Mouse (Mus musculus): ENCODE measurements around the gene Ddx17. TPM values are rescaled to one million over a fixed set of nuclear protein-coding genes. Genes with fewer than 3 reads are reported as not detected.

Ddx17 gene
- polyA plus RNA-seq, 1 experiment from 2014 or later = 83.2 TPM

- peaks cover 69% of the 10 kb centered on the region for H3K36me3 ChIP-seq (ENCODE audit: inconsistent target)
- H3K4me3 ChIP-seq (ENCODE audit: inconsistent target) = no peak overlapping the region
- WGBS (ENCODE audit: missing documents) = 89% methylated on average over 7 of the region's 7 CpGs
- H3K27ac ChIP-seq = no peak overlapping the region
- no peaks in the 10 kb centered on the region for H3K79me2 ChIP-seq (ENCODE audit: inconsistent target)
Observed at GRCm38 (mm10) chr15:79529935-79530334, 16.6 kb downstream of the Ddx17 start.

GRCm38 (mm10) chr15:79527991-79528639, 18.4 kb downstream of the Ddx17 start:
- Histone ChIP-seq H3K36me3 (ENCODE audit: inconsistent target) (peaks cover 52% of the 10 kb centered on the region), H3K27ac (no peak overlapping the region), H3K79me2 (ENCODE audit: inconsistent target) (no peaks in the 10 kb centered on the region), H3K4me3 (ENCODE audit: inconsistent target) (no peak overlapping the region)
- 79% methylated on average over 5 of the region's 5 CpGs for WGBS (ENCODE audit: missing documents)

GRCm38 (mm10) chr15:79527192-79527591, 19.3 kb downstream of the Ddx17 start:
- H3K79me2 ChIP-seq (ENCODE audit: inconsistent target) = no peaks in the 10 kb centered on the region
- no peak overlapping the region for H3K27ac ChIP-seq
- WGBS (ENCODE audit: missing documents) = 90% methylated on average over 4 of the region's 4 CpGs
- H3K36me3 ChIP-seq (ENCODE audit: inconsistent target) = peaks cover 43% of the 10 kb centered on the region
- H3K4me3 ChIP-seq (ENCODE audit: inconsistent target) = no peak overlapping the region

GRCm38 (mm10) chr15:79525979-79526768, 20.4 kb downstream of the Ddx17 start:
- WGBS (ENCODE audit: missing documents) = 77% methylated on average over 9 of the region's 9 CpGs
- Histone ChIP-seq H3K36me3 (ENCODE audit: inconsistent target) (peaks cover 33% of the 10 kb centered on the region), H3K27ac (no peak overlapping the region), H3K4me3 (ENCODE audit: inconsistent target) (no peak overlapping the region), H3K79me2 (ENCODE audit: inconsistent target) (no peaks in the 10 kb centered on the region)

GRCm38 (mm10) chr15:79525564-79525963, 21.0 kb downstream of the Ddx17 start:
- WGBS (ENCODE audit: missing documents) = 83% methylated on average over 5 of the region's 5 CpGs
- H3K36me3 ChIP-seq (ENCODE audit: inconsistent target) = peaks cover 27% of the 10 kb centered on the region
- no peak overlapping the region for H3K4me3 ChIP-seq (ENCODE audit: inconsistent target)
- H3K27ac ChIP-seq = no peak overlapping the region
- no peaks in the 10 kb centered on the region for H3K79me2 ChIP-seq (ENCODE audit: inconsistent target)

- H3K79me2 ChIP-seq (ENCODE audit: inconsistent target) = no peaks in the 10 kb centered on the region
- 65% methylated on average over 16 of the region's 16 CpGs for WGBS (ENCODE audit: missing documents)
- H3K27ac ChIP-seq = no peak overlapping the region
- no peaks in the 10 kb centered on the region for H3K36me3 ChIP-seq (ENCODE audit: inconsistent target)
- no peak overlapping the region for H3K4me3 ChIP-seq (ENCODE audit: inconsistent target)
Observed at GRCm38 (mm10) chr15:79519400-79520220, 26.9 kb downstream of the Ddx17 start.

- Histone ChIP-seq H3K27ac (no peak overlapping the region), H3K79me2 (ENCODE audit: inconsistent target) (no peaks in the 10 kb centered on the region), H3K36me3 (ENCODE audit: inconsistent target) (no peaks in the 10 kb centered on the region), H3K4me3 (ENCODE audit: inconsistent target) (no peak overlapping the region)
- 88% methylated on average over 3 of the region's 3 CpGs for WGBS (ENCODE audit: missing documents)
Observed at GRCm38 (mm10) chr15:79518571-79518970, 28.0 kb downstream of the Ddx17 start.

- WGBS (ENCODE audit: missing documents) = 92% methylated on average over 4 of the region's 4 CpGs
- H3K79me2 ChIP-seq (ENCODE audit: inconsistent target) = no peaks in the 10 kb centered on the region
- H3K4me3 ChIP-seq (ENCODE audit: inconsistent target) = no peak overlapping the region
- no peak overlapping the region for H3K27ac ChIP-seq
- H3K36me3 ChIP-seq (ENCODE audit: inconsistent target) = no peaks in the 10 kb centered on the region
Observed at GRCm38 (mm10) chr15:79517710-79518109, 28.8 kb downstream of the Ddx17 start.

GRCm38 (mm10) chr15:79516171-79517096, 30.1 kb downstream of the Ddx17 start, which contains the start of gene Kdelr3:
TSS of gene Kdelr3 (plus strand) at chr15:79516411.
- H3K36me3 ChIP-seq (ENCODE audit: inconsistent target) = no peaks in the 10 kb centered on the region
- H3K4me3 ChIP-seq (ENCODE audit: inconsistent target) = no peak within 1 kb of the TSS
- WGBS (ENCODE audit: missing documents) = 3% methylated on average over 70 of the region's 71 CpGs

GRCm38 (mm10) chr15:79513940-79514339, 32.6 kb downstream of the Ddx17 start:
- WGBS (ENCODE audit: missing documents) = 12% methylated on average over 9 of the region's 9 CpGs
- H3K27ac ChIP-seq = no peak overlapping the region
- no peaks in the 10 kb centered on the region for H3K79me2 ChIP-seq (ENCODE audit: inconsistent target)
- no peak overlapping the region for H3K4me3 ChIP-seq (ENCODE audit: inconsistent target)
- H3K36me3 ChIP-seq (ENCODE audit: inconsistent target) = no peaks in the 10 kb centered on the region

More at GRCm38 (mm10) chr15:79516171-79517096, 30.1 kb downstream of the Ddx17 start, which contains the start of gene Kdelr3:
- H3K27ac ChIP-seq = no peak within 1 kb of the TSS
- no peaks in the 10 kb centered on the region for H3K79me2 ChIP-seq (ENCODE audit: inconsistent target)

GRCm38 (mm10) chr15:79511553-79512320, 34.8 kb downstream of the Ddx17 start:
- Histone ChIP-seq H3K36me3 (ENCODE audit: inconsistent target) (no peaks in the 10 kb centered on the region), H3K79me2 (ENCODE audit: inconsistent target) (no peaks in the 10 kb centered on the region), H3K27ac (no peak overlapping the region), H3K4me3 (ENCODE audit: inconsistent target) (no peak overlapping the region)
- 5% methylated on average over 51 of the region's 61 CpGs for WGBS (ENCODE audit: missing documents)

- Histone ChIP-seq H3K27ac (no peak overlapping the region), H3K79me2 (ENCODE audit: inconsistent target) (no peaks in the 10 kb centered on the region), H3K36me3 (ENCODE audit: inconsistent target) (no peaks in the 10 kb centered on the region), H3K4me3 (ENCODE audit: inconsistent target) (no peak overlapping the region)
- WGBS (ENCODE audit: missing documents) = 84% methylated on average over 7 of the region's 7 CpGs
Observed at GRCm38 (mm10) chr15:79510425-79510824, 36.1 kb downstream of the Ddx17 start.

- H3K4me3 ChIP-seq (ENCODE audit: inconsistent target) = no peak overlapping the region
- H3K27ac ChIP-seq = no peak overlapping the region
- 34% methylated on average over 6 of the region's 6 CpGs for WGBS (ENCODE audit: missing documents)
- H3K36me3 ChIP-seq (ENCODE audit: inconsistent target) = no peaks in the 10 kb centered on the region
- H3K79me2 ChIP-seq (ENCODE audit: inconsistent target) = no peaks in the 10 kb centered on the region
Observed at GRCm38 (mm10) chr15:79509998-79510397, 36.5 kb downstream of the Ddx17 start.

Measured in macrophage (primary cell).